Mouse (Mus musculus) midbrain, embryonic 16.5 days (tissue): ENCODE results near the gene Sncg. TPM values are rescaled to one million over a fixed set of nuclear protein-coding genes. Genes with fewer than 3 reads are reported as not detected.

Experiments
- ATAC-seq: fragments of 200-750 bp; cut with Nextera tagmentation; 2 replicates; pipeline ENCODE4 v1.8.0; 2017; ENCODE audit warnings: moderate TSS enrichment
- H3K27ac ChIP-seq: fragments of 300-500 bp; sonication (generic); 2 replicates; pipeline ENCODE4 v1.5.1; 2014; ENCODE audit warnings: mild to moderate bottlenecking, low read length, mixed read lengths
- H3K27me3 ChIP-seq: fragments of 300-500 bp; sonication (generic); 2 replicates; pipeline ENCODE4 v1.6.1; 2014; ENCODE audit warnings: low read depth, low read length, mixed read lengths; ENCODE audit not compliant: control insufficient read depth, insufficient read depth
- H3K36me3 ChIP-seq: fragments of 300-500 bp; sonication (generic); 2 replicates; pipeline ENCODE4 v1.6.1; 2014; ENCODE audit warnings: mild to moderate bottlenecking, low read length, moderate library complexity, mixed read lengths; ENCODE audit not compliant: control insufficient read depth, insufficient read depth
- H3K4me1 ChIP-seq: fragments of 300-500 bp; sonication (generic); 2 replicates; pipeline ENCODE4 v1.6.1; 2014; ENCODE audit warnings: mild to moderate bottlenecking, low read length, mixed read lengths; ENCODE audit not compliant: control insufficient read depth, insufficient read depth
- H3K4me2 ChIP-seq: fragments of 300-500 bp; sonication (generic); 2 replicates; pipeline ENCODE4 v1.6.1; 2014; ENCODE audit warnings: mild to moderate bottlenecking, low read length, mixed read lengths
- H3K4me3 ChIP-seq: fragments of 300-500 bp; sonication (generic); 2 replicates; pipeline ENCODE4 v1.5.1; 2014; ENCODE audit warnings: low read depth, mild to moderate bottlenecking, low read length, moderate library complexity, mixed read lengths
- H3K9ac ChIP-seq: fragments of 300-500 bp; sonication (generic); 2 replicates; pipeline ENCODE4 v1.6.1; 2014; ENCODE audit warnings: low read depth, low read length, mixed read lengths
- H3K9me3 ChIP-seq: fragments of 300-500 bp; sonication (generic); replicated peaks from 2 replicates; pipeline ENCODE4 v1.6.1; 2014; ENCODE audit warnings: mild to moderate bottlenecking, low read length, mixed read lengths; ENCODE audit not compliant: control insufficient read depth, poor library complexity, severe bottlenecking
- WGBS: fragments of 180-500 bp; shearing (Covaris S2); extraction: QIAGEN DNeasy Blood & Tissue Kit; methylation state at CpG from one replicate; pipeline ENCODE4 v1.1.7; 2014; 5-methylcytosine and 5-hydroxymethylcytosine counted together
- polyA plus RNA-seq: library from polyadenylated mRNA; unstranded; fragments of >200 nt; fragmentation: Nextera tagmentation; extraction: Ambion mirVana; gene quantifications from 2 replicates; pipeline ENCODE4 v1.2.1, GENCODE M21; 2015

The Sncg gene
- polyA plus RNA-seq, 1 experiment from 2014 or later = 31.0 TPM

DNA sequence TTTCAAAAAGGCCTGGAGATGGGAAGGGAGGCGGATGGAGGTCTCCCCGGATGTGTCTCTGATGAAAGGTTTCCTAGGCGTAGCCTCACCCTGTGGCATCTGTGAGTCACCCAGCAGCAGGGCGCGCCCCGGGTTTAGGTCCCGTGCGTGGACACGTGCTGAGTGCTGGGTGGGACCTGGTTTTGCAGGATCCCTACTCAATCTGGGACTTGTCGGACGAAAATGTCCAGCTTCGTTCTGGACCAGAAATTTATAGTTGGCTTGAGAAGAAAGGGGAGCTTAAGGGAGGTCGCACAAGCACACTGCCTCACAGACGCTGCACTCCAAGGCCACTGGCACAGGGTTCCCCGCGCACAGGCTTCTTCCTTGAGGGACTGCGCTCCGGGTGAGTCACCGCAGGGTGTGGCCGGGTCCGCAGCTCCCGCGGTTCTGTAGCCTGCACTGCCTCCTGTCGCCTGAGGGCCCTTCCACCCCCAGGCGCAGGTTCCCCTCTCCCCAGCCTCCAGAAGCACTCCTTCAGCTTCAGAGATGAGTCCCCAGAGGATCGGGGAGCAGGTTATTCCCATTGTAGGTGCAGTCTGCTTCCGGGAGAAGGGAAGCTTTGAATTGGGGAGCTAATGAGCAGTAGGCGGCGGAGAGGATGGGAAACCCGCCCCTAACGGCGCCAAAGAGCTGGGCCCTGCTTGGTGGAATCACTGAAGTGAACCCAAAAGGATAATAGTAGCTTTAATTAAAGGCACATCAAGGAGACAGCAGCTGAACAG is 10.9 kb downstream of the Sncg start:
- Histone ChIP-seq H3K27me3 (no peaks in the 10 kb centered on the region), H3K36me3 (no peaks in the 10 kb centered on the region), H3K27ac (peak overlapping the region; percentile 69), H3K9me3 (no peaks in the 10 kb centered on the region), H3K9ac (peak overlapping the region; percentile 74), H3K4me2 (peak overlapping the region; percentile 95), H3K4me1 (peaks cover 11% of the 10 kb centered on the region; the same call in 1 of the 2 replicates), H3K4me3 (peak overlapping the region; percentile 47)
- under 1% methylated on average over 32 of the region's 32 CpGs for WGBS
- peak; percentile 85 for ATAC-seq

DNA sequence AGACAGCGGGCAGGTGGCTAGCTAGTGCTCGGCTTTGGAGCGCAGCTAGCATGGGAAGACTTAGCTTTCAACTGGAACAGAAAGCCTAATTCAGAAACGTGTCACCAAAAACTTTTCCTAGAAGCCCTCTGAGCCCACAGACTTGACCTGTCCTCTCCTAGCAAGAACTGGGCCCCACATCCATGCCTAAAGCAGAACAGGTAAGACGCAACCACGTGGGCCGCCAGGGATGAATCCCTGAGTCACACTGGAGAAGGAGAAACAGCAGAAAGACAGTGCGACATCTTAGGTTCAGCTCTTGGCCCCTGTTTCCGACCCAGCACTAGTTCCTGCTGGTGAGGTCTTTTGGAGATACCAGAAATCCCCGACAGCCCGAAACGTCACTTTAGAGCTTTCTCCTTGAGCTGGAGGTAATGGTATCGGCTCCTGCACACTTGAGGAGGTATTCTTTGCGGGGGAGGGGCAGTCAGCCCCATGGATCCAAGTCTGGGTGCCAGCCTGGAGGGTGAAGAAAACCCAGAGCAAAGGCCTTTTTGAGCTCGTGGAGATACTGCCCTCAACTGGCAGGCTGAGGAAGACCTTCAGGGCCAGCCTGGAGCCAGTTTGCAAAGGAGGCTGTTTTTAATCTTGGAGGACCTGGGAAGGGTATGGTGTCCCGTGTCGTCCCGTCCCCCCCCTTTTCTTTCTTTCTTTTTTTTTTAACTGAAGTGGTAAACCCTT is 11.7 kb downstream of the Sncg start:
- H3K9me3 ChIP-seq = no peaks in the 10 kb centered on the region
- H3K4me1 ChIP-seq = peaks cover 11% of the 10 kb centered on the region; the same call in 1 of the 2 replicates
- peak overlapping the region; percentile 74 for H3K9ac ChIP-seq
- peak; percentile 61 for ATAC-seq
- H3K27me3 ChIP-seq = no peaks in the 10 kb centered on the region
- no peaks in the 10 kb centered on the region for H3K36me3 ChIP-seq
- H3K4me3 ChIP-seq = peak overlapping the region; percentile 47
- peak overlapping the region; percentile 95 for H3K4me2 ChIP-seq
- 31% methylated on average over 18 of the region's 18 CpGs for WGBS
- H3K27ac ChIP-seq = no peak overlapping the region

DNA sequence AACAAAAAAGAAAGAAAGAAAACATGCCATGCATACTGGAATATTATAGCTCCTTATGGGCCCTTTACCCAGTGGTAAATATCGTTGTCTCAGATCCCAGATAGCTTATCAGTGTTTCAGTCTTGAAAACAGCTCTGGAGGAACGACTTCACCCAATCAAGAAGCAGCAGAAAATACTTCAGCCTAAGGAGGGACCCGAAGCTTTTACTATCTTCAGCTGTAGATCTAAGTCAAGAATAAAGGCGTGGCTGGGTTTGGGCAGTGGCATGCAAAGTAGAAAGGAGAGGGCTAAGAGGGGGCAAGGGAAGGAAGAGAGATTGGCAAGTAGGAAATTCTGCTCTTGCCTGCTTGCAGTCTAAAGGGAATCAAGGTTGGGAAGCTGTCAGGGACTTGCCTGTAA is 12.5 kb downstream of the Sncg start:
- WGBS = 88% methylated on average over 4 of the region's 4 CpGs

DNA sequence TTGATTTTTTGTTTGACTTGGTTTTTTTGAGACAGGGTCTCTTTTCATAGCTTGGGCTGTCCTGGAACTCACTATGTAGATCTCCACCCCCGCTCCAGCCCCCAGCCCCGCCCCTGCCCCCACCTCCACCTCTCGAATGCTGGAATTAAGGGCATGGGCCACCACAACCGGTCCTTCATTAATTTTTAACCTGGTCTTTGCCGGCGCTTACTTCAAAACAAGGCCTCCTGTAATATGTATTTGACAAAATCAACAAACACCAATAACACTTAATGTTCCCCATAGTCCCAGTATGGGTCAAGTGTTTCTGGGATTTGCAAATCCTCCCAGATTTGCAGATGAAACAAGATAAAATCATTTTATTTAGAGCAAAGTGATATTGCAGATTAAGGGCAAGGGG is 14.3 kb downstream of the Sncg start:
- WGBS = 47% methylated on average over 6 of the region's 6 CpGs

More for the DNA sequence above, 12.5 kb downstream of the Sncg start:
- ATAC-seq = no peak
- H3K4me2 ChIP-seq = no peak overlapping the region
- no peaks in the 10 kb centered on the region for H3K27me3 ChIP-seq
- H3K27ac ChIP-seq = no peak overlapping the region
- H3K9me3 ChIP-seq = no peaks in the 10 kb centered on the region
- no peaks in the 10 kb centered on the region for H3K36me3 ChIP-seq
- peaks cover 11% of the 10 kb centered on the region; the same call in 1 of the 2 replicates for H3K4me1 ChIP-seq
- no peak overlapping the region for H3K9ac ChIP-seq
- H3K4me3 ChIP-seq = no peak overlapping the region

DNA sequence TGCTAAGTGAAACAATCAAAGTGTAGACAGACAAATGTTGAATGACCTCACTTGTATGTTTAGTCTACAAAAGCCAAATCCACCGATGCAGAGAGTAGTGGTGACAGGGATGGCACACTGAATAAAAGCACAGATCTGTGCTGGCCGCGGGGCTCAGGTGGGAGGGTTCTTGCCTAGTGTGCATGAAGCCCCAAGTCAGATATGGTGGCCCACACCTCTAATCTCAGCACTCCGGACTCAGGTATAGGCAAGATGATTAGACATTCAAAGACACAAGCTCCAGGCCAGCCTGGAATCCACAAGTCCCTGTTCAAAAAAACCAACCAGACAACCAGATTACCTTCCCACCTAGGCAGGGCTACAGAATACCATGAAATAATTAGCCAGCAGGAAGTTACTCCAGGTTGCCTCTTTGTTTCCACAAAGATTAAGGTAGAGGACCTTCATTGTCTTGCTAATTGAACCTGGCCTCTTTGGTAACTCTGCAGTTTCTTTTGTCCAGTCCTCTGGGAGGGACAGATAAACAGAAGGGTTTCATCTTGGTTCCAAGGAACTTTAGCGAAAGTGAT is 14.8 kb downstream of the Sncg start:
- no peak for ATAC-seq
- no peak overlapping the region for H3K27ac ChIP-seq
- peaks cover 11% of the 10 kb centered on the region; the same call in 1 of the 2 replicates for H3K4me1 ChIP-seq
- no peaks in the 10 kb centered on the region for H3K27me3 ChIP-seq
- H3K4me2 ChIP-seq = no peak overlapping the region
- H3K9ac ChIP-seq = no peak overlapping the region
- H3K4me3 ChIP-seq = no peak overlapping the region
- WGBS = 37% methylated on average over 5 of the region's 5 CpGs
- H3K36me3 ChIP-seq = no peaks in the 10 kb centered on the region
- no peaks in the 10 kb centered on the region for H3K9me3 ChIP-seq

More for the DNA sequence above, 14.3 kb downstream of the Sncg start:
- Histone ChIP-seq H3K36me3 (no peaks in the 10 kb centered on the region), H3K4me3 (no peak overlapping the region), H3K4me1 (peaks cover 11% of the 10 kb centered on the region; the same call in 1 of the 2 replicates), H3K9ac (no peak overlapping the region), H3K9me3 (no peaks in the 10 kb centered on the region), H3K4me2 (no peak overlapping the region), H3K27me3 (no peaks in the 10 kb centered on the region), H3K27ac (no peak overlapping the region)
- no peak for ATAC-seq

DNA sequence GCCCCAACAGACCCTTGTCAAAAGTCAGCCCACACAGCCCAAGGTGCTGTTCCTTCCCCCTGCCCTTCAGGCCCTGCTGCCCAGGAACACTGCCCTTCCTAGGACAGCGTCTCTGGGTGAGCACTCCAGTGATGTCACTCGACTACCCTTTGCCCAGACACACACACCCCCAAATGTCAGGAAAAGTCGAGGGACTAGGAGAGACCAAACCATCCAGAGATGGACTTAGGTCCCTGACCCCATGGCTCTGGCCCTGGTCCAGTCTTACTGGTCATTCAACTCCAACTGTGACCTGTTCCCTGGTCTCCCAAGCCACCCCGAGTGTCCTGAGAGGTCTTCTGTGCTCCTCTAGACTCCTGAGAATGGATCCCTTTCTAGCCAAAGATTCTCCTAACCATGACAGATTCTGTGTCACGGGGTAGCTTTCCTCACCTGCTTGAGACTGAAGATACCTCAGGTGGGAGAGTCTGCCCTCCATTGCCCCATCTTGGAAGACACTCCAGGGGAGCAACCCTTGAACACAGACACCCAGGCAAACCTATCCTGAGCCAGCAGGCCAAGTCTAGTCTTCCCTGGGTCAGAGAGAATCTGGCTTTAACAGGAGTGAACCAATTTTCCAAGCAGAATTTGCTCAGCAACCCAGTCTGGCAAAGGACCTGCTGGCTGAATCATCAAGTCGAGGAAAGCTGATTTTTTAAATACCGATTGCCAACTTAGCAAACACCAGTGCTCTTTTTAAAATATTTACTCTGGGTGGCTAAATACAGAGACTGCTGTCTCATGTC is 16.7 kb downstream of the Sncg start:
- ATAC-seq = no peak
- WGBS = 85% methylated on average over 7 of the region's 7 CpGs
- H3K27me3 ChIP-seq = no peaks in the 10 kb centered on the region
- H3K9me3 ChIP-seq = no peaks in the 10 kb centered on the region
- H3K27ac ChIP-seq = no peak overlapping the region
- H3K4me2 ChIP-seq = no peak overlapping the region
- no peak overlapping the region for H3K4me3 ChIP-seq
- H3K4me1 ChIP-seq = no peaks in the 10 kb centered on the region
- H3K9ac ChIP-seq = no peak overlapping the region
- no peaks in the 10 kb centered on the region for H3K36me3 ChIP-seq

DNA sequence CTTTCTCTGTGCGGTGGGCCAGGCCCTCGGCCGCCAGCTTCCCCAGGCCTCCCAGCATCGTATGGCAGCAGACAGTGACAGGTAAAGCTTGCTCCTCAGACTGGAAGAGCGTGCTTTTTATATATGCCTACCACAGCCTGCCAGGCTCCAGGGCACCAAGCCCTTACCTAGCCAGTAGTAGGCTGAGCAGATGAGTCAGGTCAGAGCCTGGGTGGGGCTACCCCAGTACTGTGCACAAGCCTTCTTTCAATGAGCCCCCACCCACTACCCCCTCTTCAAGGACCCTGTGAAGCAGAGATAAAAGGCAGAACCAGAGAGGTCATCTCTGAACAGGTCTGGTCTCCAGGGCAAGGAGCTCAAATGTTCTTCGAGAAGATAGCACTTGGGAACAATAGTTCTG is 19.3 kb downstream of the Sncg start, which contains the start of gene Fam25c:
Fam25c (minus strand) TSS at position 133 of the 400 bp plus-strand sequence.
- ATAC-seq = no peak
- Histone ChIP-seq H3K27ac (no peak within 1 kb of the TSS), H3K9me3 (no peaks in the 10 kb centered on the region), H3K36me3 (no peaks in the 10 kb centered on the region), H3K27me3 (no peaks in the 10 kb centered on the region), H3K4me2 (no peak within 1 kb of the TSS), H3K4me3 (no peak within 1 kb of the TSS), H3K9ac (no peak within 1 kb of the TSS), H3K4me1 (no peaks in the 10 kb centered on the region)
- 88% methylated on average over 6 of the region's 6 CpGs for WGBS

DNA sequence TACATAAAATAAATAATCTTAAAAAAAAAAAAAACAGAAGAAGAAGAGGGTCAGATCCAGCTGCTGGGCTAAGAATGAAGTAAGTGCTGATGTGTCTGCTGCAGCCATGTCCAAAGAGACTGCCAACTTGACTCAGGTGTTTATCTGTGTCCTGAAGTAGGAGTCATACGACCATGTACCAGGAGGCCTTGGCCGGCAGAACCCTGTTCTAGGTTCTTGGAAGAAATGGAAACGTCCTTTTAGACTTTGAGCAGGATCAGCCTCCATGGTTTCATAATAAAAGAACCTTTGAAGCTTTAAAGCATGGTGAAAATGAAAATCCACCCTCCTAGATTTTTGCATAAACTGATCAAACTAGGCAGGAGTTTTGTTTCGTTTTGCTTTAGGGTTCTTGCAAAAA is 20.1 kb downstream of the Sncg start:
- Histone ChIP-seq H3K27ac (no peak overlapping the region), H3K4me3 (no peak overlapping the region), H3K27me3 (no peaks in the 10 kb centered on the region), H3K9me3 (no peaks in the 10 kb centered on the region), H3K9ac (no peak overlapping the region), H3K4me1 (no peaks in the 10 kb centered on the region), H3K36me3 (no peaks in the 10 kb centered on the region), H3K4me2 (no peak overlapping the region)
- no peak for ATAC-seq
- 88% methylated on average over 4 of the region's 4 CpGs for WGBS
